Mouse (Mus musculus): ENCODE data around the gene Igdcc3. TPM values are rescaled to one million over a fixed set of nuclear protein-coding genes. Genes with fewer than 3 reads are reported as not detected.
"Not testable (repeated sequence)": the region's sequence is repeated elsewhere in the genome, so short reads cannot be mapped to it uniquely, and the experiment has no call there.

Gene Igdcc3
- polyA plus RNA-seq, 1 experiment from 2014 or later: 0.19 TPM

- 11% methylated on average over 26 of the region's 26 CpGs for WGBS
- no peaks in the 10 kb centered on the region for H3K36me3 ChIP-seq
- peak overlapping the region; percentile 46; the same call in 1 of the 2 replicates for H3K9ac ChIP-seq
- H3K27ac ChIP-seq: peak overlapping the region; percentile 96
- H3K4me1 ChIP-seq (replicated peaks): peaks cover 29% of the 10 kb centered on the region
- peak overlapping the region; percentile 18; the same call in 1 of the 2 replicates for H3K4me3 ChIP-seq
- H3K27me3 ChIP-seq: no peaks in the 10 kb centered on the region
- H3K9me3 ChIP-seq (replicated peaks): no peaks in the 10 kb centered on the region
- H3K4me2 ChIP-seq: peak overlapping the region; percentile 42
- ATAC-seq (replicated peaks; ENCODE audit: insufficient number of reproducible peaks, insufficient read depth, low FRiP score, low read depth): peak; percentile 75
Measured at GRCm38 (mm10) chr9:65196738-65197569, 56.0 kb downstream of the Igdcc3 start.

GRCm38 (mm10) chr9:65197826-65198225 is 56.8 kb downstream of the Igdcc3 start:
- Histone ChIP-seq H3K4me1 (replicated peaks) (peaks cover 25% of the 10 kb centered on the region), H3K27me3 (no peaks in the 10 kb centered on the region), H3K27ac (no peak overlapping the region), H3K4me2 (no peak overlapping the region), H3K9ac (no peak overlapping the region), H3K36me3 (no peaks in the 10 kb centered on the region), H3K4me3 (no peak overlapping the region), H3K9me3 (replicated peaks) (no peaks in the 10 kb centered on the region)
- no peak for ATAC-seq (replicated peaks; ENCODE audit: insufficient number of reproducible peaks, insufficient read depth, low FRiP score, low read depth)
- 82% methylated on average over 6 of the region's 6 CpGs for WGBS

DNA sequence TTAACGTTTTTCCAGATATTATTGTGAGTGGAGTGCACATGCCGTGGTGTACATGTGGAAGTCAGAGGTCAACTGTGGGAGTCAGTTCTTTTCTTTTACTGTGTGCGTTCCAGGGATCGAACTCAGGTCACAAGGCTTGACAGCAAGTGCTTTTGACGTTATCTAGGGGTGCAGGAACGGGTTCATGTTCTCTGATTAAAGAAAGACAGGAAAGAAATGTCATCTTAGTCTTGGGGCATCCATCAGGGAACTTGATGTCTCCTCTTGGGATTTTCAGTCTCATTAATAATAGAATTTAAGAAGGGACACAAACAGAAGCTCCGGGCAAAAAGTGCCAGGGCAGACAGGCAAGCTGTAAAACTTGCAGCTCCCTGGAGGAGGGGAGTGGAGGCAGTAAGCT is 58.7 kb downstream of the Igdcc3 start:
- Histone ChIP-seq H3K4me2 (no peak overlapping the region), H3K27me3 (no peaks in the 10 kb centered on the region), H3K9me3 (replicated peaks) (no peaks in the 10 kb centered on the region), H3K4me3 (no peak overlapping the region), H3K27ac (peak overlapping the region; percentile 48), H3K36me3 (no peaks in the 10 kb centered on the region), H3K4me1 (replicated peaks) (peaks cover 24% of the 10 kb centered on the region), H3K9ac (no peak overlapping the region)
- no peak for ATAC-seq (replicated peaks; ENCODE audit: insufficient number of reproducible peaks, insufficient read depth, low FRiP score, low read depth)
- 44% methylated on average over 7 of the region's 7 CpGs for WGBS

- 58% methylated on average over 1 of the region's 1 CpGs for WGBS
- Histone ChIP-seq H3K9me3 (replicated peaks) (no peaks in the 10 kb centered on the region), H3K9ac (no peak overlapping the region), H3K4me1 (replicated peaks) (peaks cover 15% of the 10 kb centered on the region), H3K27ac (peak overlapping the region; percentile 48; the same call in 1 of the 2 replicates), H3K4me3 (no peak overlapping the region), H3K27me3 (no peaks in the 10 kb centered on the region), H3K36me3 (no peaks in the 10 kb centered on the region), H3K4me2 (no peak overlapping the region)
- ATAC-seq (replicated peaks; ENCODE audit: insufficient number of reproducible peaks, insufficient read depth, low FRiP score, low read depth): no peak
Measured at GRCm38 (mm10) chr9:65200606-65201005, 59.6 kb downstream of the Igdcc3 start.

- Histone ChIP-seq H3K4me2 (no peak overlapping the region), H3K27me3 (no peaks in the 10 kb centered on the region), H3K9me3 (replicated peaks) (no peaks in the 10 kb centered on the region), H3K4me1 (replicated peaks) (peaks cover 11% of the 10 kb centered on the region), H3K27ac (peak overlapping the region; percentile 48), H3K9ac (no peak overlapping the region), H3K4me3 (no peak overlapping the region), H3K36me3 (no peaks in the 10 kb centered on the region)
- no peak for ATAC-seq (replicated peaks; ENCODE audit: insufficient number of reproducible peaks, insufficient read depth, low FRiP score, low read depth)
- 44% methylated on average over 3 of the region's 3 CpGs for WGBS
Measured at GRCm38 (mm10) chr9:65201021-65201380, 60.0 kb downstream of the Igdcc3 start.

- no peaks in the 10 kb centered on the region for H3K9me3 ChIP-seq (replicated peaks)
- peak overlapping the region; percentile 45 for H3K4me3 ChIP-seq
- H3K4me1 ChIP-seq (replicated peaks): peaks cover 8% of the 10 kb centered on the region
- 1% methylated on average over 18 of the region's 18 CpGs for WGBS
- peak overlapping the region; percentile 48 for H3K27ac ChIP-seq
- H3K36me3 ChIP-seq: no peaks in the 10 kb centered on the region
- peak overlapping the region; percentile 61 for H3K4me2 ChIP-seq
- no peaks in the 10 kb centered on the region for H3K27me3 ChIP-seq
- peak overlapping the region; percentile 39 for H3K9ac ChIP-seq
- peak; percentile 83 for ATAC-seq (replicated peaks; ENCODE audit: insufficient number of reproducible peaks, insufficient read depth, low FRiP score, low read depth)
Measured at GRCm38 (mm10) chr9:65201381-65202164, 60.6 kb downstream of the Igdcc3 start.

GRCm38 (mm10) chr9:65202165-65202754 is 61.3 kb downstream of the Igdcc3 start:
- no peaks in the 10 kb centered on the region for H3K9me3 ChIP-seq (replicated peaks)
- ATAC-seq (replicated peaks; ENCODE audit: insufficient number of reproducible peaks, insufficient read depth, low FRiP score, low read depth): no peak
- H3K9ac ChIP-seq: peak overlapping the region; percentile 39
- 32% methylated on average over 11 of the region's 11 CpGs for WGBS
- peak overlapping the region; percentile 48 for H3K27ac ChIP-seq
- H3K27me3 ChIP-seq: no peaks in the 10 kb centered on the region
- peak overlapping the region; percentile 45 for H3K4me3 ChIP-seq
- peaks cover 4% of the 10 kb centered on the region for H3K4me1 ChIP-seq (replicated peaks)
- H3K36me3 ChIP-seq: no peaks in the 10 kb centered on the region
- H3K4me2 ChIP-seq: peak overlapping the region; percentile 61

- no peak overlapping the region for H3K9ac ChIP-seq
- no peak overlapping the region for H3K4me2 ChIP-seq
- H3K4me1 ChIP-seq (replicated peaks): peaks cover 2% of the 10 kb centered on the region; the same call in 1 of the 2 replicates
- H3K27ac ChIP-seq: no peak overlapping the region
- no peaks in the 10 kb centered on the region for H3K27me3 ChIP-seq
- no peaks in the 10 kb centered on the region for H3K36me3 ChIP-seq
- H3K9me3 ChIP-seq (replicated peaks): no peaks in the 10 kb centered on the region
- H3K4me3 ChIP-seq: no peak overlapping the region
- 64% methylated on average over 11 of the region's 11 CpGs for WGBS
- no peak for ATAC-seq (replicated peaks; ENCODE audit: insufficient number of reproducible peaks, insufficient read depth, low FRiP score, low read depth)
Measured at GRCm38 (mm10) chr9:65205049-65205815, 64.2 kb downstream of the Igdcc3 start.

DNA sequence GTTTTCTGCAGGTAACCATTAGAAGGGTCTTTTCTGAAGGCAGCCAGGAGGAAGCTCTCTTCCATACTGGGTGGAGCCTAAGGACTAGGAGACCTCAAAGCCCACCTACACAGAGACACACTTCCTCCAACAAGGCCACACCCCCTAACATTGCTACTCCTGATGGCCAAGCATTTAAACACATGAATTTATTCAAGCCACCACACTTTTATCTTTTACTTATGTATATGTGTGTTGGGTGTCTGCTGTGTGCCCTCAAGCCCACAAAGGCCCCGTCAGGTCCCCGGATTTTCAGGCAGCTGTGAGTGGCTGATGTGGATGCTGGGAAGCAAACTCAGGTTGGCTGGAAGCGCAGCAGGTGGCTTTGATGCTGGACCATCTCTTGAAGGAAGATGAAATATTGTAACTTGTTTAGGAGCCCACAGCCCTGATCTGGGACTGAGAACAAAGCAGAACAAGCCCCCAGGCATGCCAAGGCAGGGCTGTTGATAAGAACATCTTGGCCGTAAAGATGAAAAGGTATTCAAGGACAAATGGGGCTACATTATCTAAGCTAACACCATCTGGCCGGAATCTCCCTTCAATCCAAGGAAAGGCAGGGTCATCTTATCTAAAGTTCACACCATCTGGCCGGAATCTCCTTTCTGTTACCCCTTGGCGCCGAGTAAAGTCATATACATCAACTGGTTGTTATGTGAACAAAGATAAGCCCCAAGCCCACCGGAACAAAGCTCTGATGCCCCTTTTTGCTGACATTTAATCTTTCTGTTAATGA is 66.2 kb downstream of the Igdcc3 start:
- H3K9ac ChIP-seq; H3K4me3 ChIP-seq; H3K4me2 ChIP-seq; H3K36me3 ChIP-seq; H3K27me3 ChIP-seq; H3K4me1 ChIP-seq (replicated peaks); ATAC-seq (replicated peaks; ENCODE audit: insufficient number of reproducible peaks, insufficient read depth, low FRiP score, low read depth); H3K27ac ChIP-seq; H3K9me3 ChIP-seq (replicated peaks): not testable (repeated sequence)
- WGBS: 73% methylated on average over 9 of the region's 9 CpGs
